Mouse (Mus musculus): ENCODE data around the gene Calm4.

DNA sequence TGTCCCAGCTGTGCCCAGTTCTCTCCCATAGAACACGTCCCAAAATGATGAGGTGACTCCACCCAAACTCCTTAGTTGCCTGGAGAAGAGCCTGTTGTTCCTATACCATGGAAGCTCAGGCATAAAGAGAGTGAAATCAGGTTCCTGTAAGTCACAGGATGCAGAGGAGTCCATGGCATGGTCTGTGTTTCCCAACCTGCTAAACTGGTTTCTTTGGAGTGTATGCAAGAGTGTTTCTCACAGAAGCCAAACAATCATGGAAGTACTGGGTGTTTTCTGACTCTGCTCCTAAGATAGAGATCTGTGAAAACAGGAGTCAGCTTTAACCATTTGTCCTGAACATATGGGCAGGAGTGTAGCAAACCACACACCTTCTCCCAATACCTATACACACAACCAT is 5.6 kb upstream of the Calm4 start:
- TF ChIP-seq POLR2A (IDR thresholded peaks at IDR 0.05; ENCODE audit: low read depth, low read length) (no peak), CTCF (IDR thresholded peaks at IDR 0.05; ENCODE audit: extremely low read depth, insufficient read length, insufficient replicate concordance, low read depth, low read length) (no peak)
